Mouse (Mus musculus) stomach, embryonic 16.5 days (tissue): ENCODE measurements around the gene Slit3. TPM values are rescaled to one million over a fixed set of nuclear protein-coding genes. Genes with fewer than 3 reads are reported as not detected.

Source experiments
- ATAC-seq: fragments of 200-750 bp; cut with Nextera tagmentation; 2 replicates; pipeline ENCODE4 v1.8.0; 2017; ENCODE audit warnings: moderate number of reproducible peaks, moderate TSS enrichment; ENCODE audit not compliant: insufficient read depth, low FRiP score
- H3K27ac ChIP-seq: fragments of 300-500 bp; sonication (generic); 2 replicates; pipeline ENCODE4 v1.5.1; 2014; ENCODE audit warnings: low read length
- H3K27me3 ChIP-seq: fragments of 300-500 bp; sonication (generic); 2 replicates; pipeline ENCODE4 v1.6.1; 2014; ENCODE audit warnings: low read length, control low read depth, mixed read lengths; ENCODE audit not compliant: control insufficient read depth, insufficient read depth
- H3K36me3 ChIP-seq: fragments of 300-500 bp; sonication (generic); 2 replicates; pipeline ENCODE4 v1.6.1; 2014; ENCODE audit warnings: low read length; ENCODE audit not compliant: control insufficient read depth, insufficient read depth
- H3K4me1 ChIP-seq: fragments of 300-500 bp; sonication (generic); 2 replicates; pipeline ENCODE4 v1.6.1; 2014; ENCODE audit warnings: low read length, control low read depth, mixed read lengths; ENCODE audit not compliant: control insufficient read depth, insufficient read depth
- H3K4me2 ChIP-seq: fragments of 300-500 bp; sonication (generic); 2 replicates; pipeline ENCODE4 v1.6.1; 2014; ENCODE audit warnings: low read depth, low read length, mixed read lengths
- H3K4me3 ChIP-seq: fragments of 300-500 bp; sonication (generic); replicated peaks from 2 replicates; pipeline ENCODE4 v1.5.1; 2014; ENCODE audit warnings: mild to moderate bottlenecking, low read length
- H3K9ac ChIP-seq: fragments of 300-500 bp; sonication (generic); 2 replicates; pipeline ENCODE4 v1.6.1; 2014; ENCODE audit warnings: low read length
- H3K9me3 ChIP-seq: fragments of 300-500 bp; sonication (generic); replicated peaks from 2 replicates; pipeline ENCODE4 v1.6.1; 2016; ENCODE audit warnings: low read length, control low read depth; ENCODE audit not compliant: control insufficient read depth
- WGBS: fragments of 180-500 bp; shearing (Covaris S2); extraction: QIAGEN DNeasy Blood & Tissue Kit; methylation state at CpG from one replicate; pipeline ENCODE4 v1.1.7; 2014; 5-methylcytosine and 5-hydroxymethylcytosine counted together
- polyA plus RNA-seq: library from polyadenylated mRNA; unstranded; fragments of >200 nt; fragmentation: Nextera tagmentation; extraction: Ambion mirVana; gene quantifications from 2 replicates; pipeline ENCODE4 v1.2.1, GENCODE M21; 2015

The Slit3 gene
- polyA plus RNA-seq, 1 experiment from 2014 or later: 9.4 TPM

- 83% methylated on average over 3 of the region's 3 CpGs for WGBS
- ATAC-seq: no peak
- H3K27ac ChIP-seq: no peak overlapping the region
These were observed 501.7 kb downstream of the Slit3 start for GRCm38 (mm10) chr11:35622736-35623135.

GRCm38 (mm10) chr11:35624515-35625270, 503.7 kb downstream of the Slit3 start:
- no peaks in the 10 kb centered on the region for H3K27me3 ChIP-seq
- H3K9ac ChIP-seq: no peak overlapping the region
- H3K4me2 ChIP-seq: no peak overlapping the region
- no peak overlapping the region for H3K27ac ChIP-seq
- ATAC-seq: no peak
- no peak overlapping the region for H3K4me3 ChIP-seq
- no peaks in the 10 kb centered on the region for H3K4me1 ChIP-seq
- WGBS: 78% methylated on average over 21 of the region's 21 CpGs
- no peaks in the 10 kb centered on the region for H3K36me3 ChIP-seq
- H3K9me3 ChIP-seq: no peaks in the 10 kb centered on the region

More at GRCm38 (mm10) chr11:35622736-35623135, 501.7 kb downstream of the Slit3 start:
- no peak overlapping the region for H3K4me3 ChIP-seq
- no peak overlapping the region for H3K9ac ChIP-seq
- no peaks in the 10 kb centered on the region for H3K27me3 ChIP-seq
- no peaks in the 10 kb centered on the region for H3K4me1 ChIP-seq
- H3K9me3 ChIP-seq: no peaks in the 10 kb centered on the region
- no peaks in the 10 kb centered on the region for H3K36me3 ChIP-seq
- no peak overlapping the region for H3K4me2 ChIP-seq

GRCm38 (mm10) chr11:35625576-35625975, 504.6 kb downstream of the Slit3 start:
- Histone ChIP-seq H3K4me1 (no peaks in the 10 kb centered on the region), H3K4me2 (no peak overlapping the region), H3K27ac (no peak overlapping the region), H3K27me3 (no peaks in the 10 kb centered on the region), H3K9me3 (no peaks in the 10 kb centered on the region), H3K36me3 (no peaks in the 10 kb centered on the region), H3K9ac (no peak overlapping the region), H3K4me3 (no peak overlapping the region)
- WGBS: 62% methylated on average over 6 of the region's 6 CpGs
- no peak for ATAC-seq

GRCm38 (mm10) chr11:35626161-35626885, 505.3 kb downstream of the Slit3 start:
- no peaks in the 10 kb centered on the region for H3K36me3 ChIP-seq
- no peak for ATAC-seq
- H3K4me3 ChIP-seq: no peak overlapping the region
- no peaks in the 10 kb centered on the region for H3K27me3 ChIP-seq
- H3K9me3 ChIP-seq: no peaks in the 10 kb centered on the region
- H3K4me1 ChIP-seq: no peaks in the 10 kb centered on the region
- no peak overlapping the region for H3K27ac ChIP-seq
- H3K4me2 ChIP-seq: no peak overlapping the region
- WGBS: 78% methylated on average over 10 of the region's 10 CpGs
- H3K9ac ChIP-seq: no peak overlapping the region

- H3K4me2 ChIP-seq: no peak overlapping the region
- H3K9me3 ChIP-seq: no peaks in the 10 kb centered on the region
- 86% methylated on average over 3 of the region's 3 CpGs for WGBS
- H3K27ac ChIP-seq: no peak overlapping the region
- no peak overlapping the region for H3K4me3 ChIP-seq
- no peaks in the 10 kb centered on the region for H3K4me1 ChIP-seq
- no peak overlapping the region for H3K9ac ChIP-seq
- ATAC-seq: no peak
- no peaks in the 10 kb centered on the region for H3K36me3 ChIP-seq
- H3K27me3 ChIP-seq: no peaks in the 10 kb centered on the region
These were observed 506.8 kb downstream of the Slit3 start for GRCm38 (mm10) chr11:35627815-35628214.

GRCm38 (mm10) chr11:35632262-35632661, 511.2 kb downstream of the Slit3 start:
- Histone ChIP-seq H3K9ac (no peak overlapping the region), H3K27me3 (no peaks in the 10 kb centered on the region), H3K4me3 (no peak overlapping the region), H3K9me3 (no peaks in the 10 kb centered on the region), H3K27ac (no peak overlapping the region), H3K4me2 (no peak overlapping the region), H3K4me1 (no peaks in the 10 kb centered on the region), H3K36me3 (no peaks in the 10 kb centered on the region)
- ATAC-seq: no peak
- 87% methylated on average over 5 of the region's 5 CpGs for WGBS

GRCm38 (mm10) chr11:35637102-35637501, 516.1 kb downstream of the Slit3 start:
- 58% methylated on average over 7 of the region's 7 CpGs for WGBS
- no peaks in the 10 kb centered on the region for H3K9me3 ChIP-seq
- no peaks in the 10 kb centered on the region for H3K4me1 ChIP-seq
- no peak overlapping the region for H3K4me3 ChIP-seq
- no peaks in the 10 kb centered on the region for H3K36me3 ChIP-seq
- no peak for ATAC-seq
- H3K27me3 ChIP-seq: no peaks in the 10 kb centered on the region
- H3K27ac ChIP-seq: no peak overlapping the region
- H3K9ac ChIP-seq: no peak overlapping the region
- no peak overlapping the region for H3K4me2 ChIP-seq

- 32% methylated on average over 3 of the region's 3 CpGs for WGBS
- Histone ChIP-seq H3K4me2 (no peak overlapping the region), H3K36me3 (no peaks in the 10 kb centered on the region), H3K9me3 (no peaks in the 10 kb centered on the region), H3K27me3 (no peaks in the 10 kb centered on the region), H3K4me1 (no peaks in the 10 kb centered on the region), H3K9ac (no peak overlapping the region), H3K4me3 (no peak overlapping the region), H3K27ac (no peak overlapping the region)
- ATAC-seq: no peak
These were observed 517.9 kb downstream of the Slit3 start for GRCm38 (mm10) chr11:35638862-35639384.

GRCm38 (mm10) chr11:35639428-35639827, 518.4 kb downstream of the Slit3 start:
- H3K36me3 ChIP-seq: no peaks in the 10 kb centered on the region
- no peak overlapping the region for H3K4me3 ChIP-seq
- ATAC-seq: no peak
- 48% methylated on average over 11 of the region's 11 CpGs for WGBS
- H3K4me1 ChIP-seq: no peaks in the 10 kb centered on the region
- no peak overlapping the region for H3K4me2 ChIP-seq
- H3K27me3 ChIP-seq: no peaks in the 10 kb centered on the region
- no peak overlapping the region for H3K27ac ChIP-seq
- H3K9me3 ChIP-seq: no peaks in the 10 kb centered on the region
- no peak overlapping the region for H3K9ac ChIP-seq
